Mouse (Mus musculus) lung, adult 2 months (tissue): ENCODE results near the gene Asna1. TPM values are rescaled to one million over a fixed set of nuclear protein-coding genes. Genes with fewer than 3 reads are reported as not detected.

Experiments used
- DNase-seq: peaks from one replicate; pipeline ENCODE4 v3.0.0; 2022
- H3K4me1 ChIP-seq: fragments of 200-500 bp; 2 replicates; pipeline ENCODE4 v1.6.1; 2011; ENCODE audit warnings: low read length; ENCODE audit not compliant: control insufficient read depth, insufficient read depth
- H3K4me3 ChIP-seq: fragments of 200-500 bp; replicated peaks from 2 replicates; pipeline ENCODE3; 2011; ENCODE audit warnings: low read depth, mild to moderate bottlenecking, control low read depth, low read length; ENCODE audit errors: extremely low read depth
- CTCF ChIP-seq: fragments of 200-500 bp; IDR thresholded peaks from 2 replicates; pipeline ENCODE4 v1.5.1; 2011; ENCODE audit warnings: mild to moderate bottlenecking, low read length, control low read depth; ENCODE audit not compliant: insufficient read depth
- POLR2A ChIP-seq: fragments of 200-500 bp; IDR thresholded peaks from 2 replicates; pipeline ENCODE4 v1.6.1; 2011; ENCODE audit warnings: low read depth, mild to moderate bottlenecking, control low read depth, low read length, borderline replicate concordance; ENCODE audit errors: extremely low read depth
- WGBS: fragments of 180-500 bp; shearing (Covaris S2); methylation state at CpG from one replicate; pipeline ENCODE4 v1.1.7; 2018; 5-methylcytosine and 5-hydroxymethylcytosine counted together
- polyA plus RNA-seq: library from polyadenylated mRNA; depleted of rRNA; stranded (reverse); fragments of >200 nt; gene quantifications from 2 replicates; pipeline ENCODE4 v1.2.3, GENCODE M21; 2012

Asna1 gene
- polyA plus RNA-seq, 1 experiment, result 128 TPM

DNA sequence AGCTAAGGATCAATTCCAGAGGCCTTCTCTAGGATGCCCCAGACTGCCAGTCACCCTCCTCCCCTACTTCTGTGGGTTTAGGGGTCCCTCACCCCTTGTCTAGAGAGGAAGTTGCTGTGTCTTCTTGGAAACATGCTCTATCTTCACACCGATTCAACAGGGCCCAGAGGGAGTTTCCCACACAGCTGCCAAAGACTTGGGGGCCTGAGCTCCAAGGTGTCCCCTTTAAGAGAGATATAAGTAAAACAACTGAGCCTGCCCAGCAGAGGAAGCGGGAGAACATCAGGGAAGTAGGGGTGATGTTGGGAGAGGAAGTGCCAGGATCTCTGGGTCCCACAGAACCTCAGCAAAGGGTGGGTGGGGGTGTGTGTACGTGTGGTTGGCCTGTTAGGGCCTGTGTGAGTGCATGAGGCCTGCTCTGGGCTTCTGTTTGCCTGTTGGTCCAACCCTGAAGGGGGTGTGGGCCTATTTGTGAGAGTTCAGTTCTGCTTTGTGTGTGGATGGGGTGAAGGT, 42.5 kb downstream of the Asna1 start:
- WGBS, result 45% methylated on average over 3 of the region's 3 CpGs
- H3K4me1 ChIP-seq, result peaks cover 52% of the 10 kb centered on the region
- TF ChIP-seq POLR2A (no peak), CTCF (no peak)
- no peak overlapping the region for H3K4me3 ChIP-seq
- DNase-seq, result no peak

DNA sequence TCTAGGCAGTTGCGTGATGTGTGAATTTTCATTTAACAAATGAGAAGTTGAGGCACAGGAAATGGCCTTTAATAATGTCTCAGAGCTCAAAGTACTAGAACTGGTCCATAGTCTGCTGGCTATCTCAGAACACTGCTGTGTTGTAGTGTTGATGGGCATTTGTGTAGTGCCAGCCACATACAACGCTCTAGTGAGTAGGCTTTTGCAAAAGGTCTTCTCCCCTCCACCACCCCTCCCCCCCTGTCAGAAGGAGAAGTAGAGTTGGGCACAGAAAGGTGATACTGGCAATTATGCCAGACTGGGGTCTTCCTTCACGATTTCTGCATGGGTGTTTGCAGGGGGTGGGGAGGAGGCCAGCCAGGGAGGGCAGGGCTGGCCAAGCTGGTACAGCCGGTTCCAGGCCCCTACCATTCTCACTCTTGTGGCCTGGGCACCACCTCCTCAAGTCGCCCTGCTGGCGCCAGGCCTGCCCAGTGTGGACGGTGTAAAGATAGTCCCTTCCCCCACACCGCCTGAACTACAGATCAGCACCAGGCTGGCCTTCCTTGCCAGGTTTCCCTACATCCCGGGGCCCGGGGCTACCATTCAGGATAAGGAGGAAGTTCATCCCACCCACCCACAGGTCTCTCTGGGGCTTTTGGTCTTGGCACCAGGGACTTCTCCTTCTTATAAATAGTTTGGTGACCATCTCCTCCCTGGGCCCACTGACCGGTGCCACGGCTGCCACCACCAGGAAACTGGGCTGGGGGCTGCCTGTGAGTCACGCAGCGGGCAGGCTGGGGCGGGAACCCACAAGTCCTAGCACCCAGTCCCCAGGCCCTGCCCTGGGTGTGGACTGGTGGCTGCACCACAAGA, 43.2 kb downstream of the Asna1 start:
- TF ChIP-seq POLR2A (no peak), CTCF (no peak)
- H3K4me3 ChIP-seq, result no peak overlapping the region
- WGBS, result 52% methylated on average over 15 of the region's 15 CpGs
- DNase-seq, result peak; percentile 58
- H3K4me1 ChIP-seq, result peaks cover 52% of the 10 kb centered on the region

DNA sequence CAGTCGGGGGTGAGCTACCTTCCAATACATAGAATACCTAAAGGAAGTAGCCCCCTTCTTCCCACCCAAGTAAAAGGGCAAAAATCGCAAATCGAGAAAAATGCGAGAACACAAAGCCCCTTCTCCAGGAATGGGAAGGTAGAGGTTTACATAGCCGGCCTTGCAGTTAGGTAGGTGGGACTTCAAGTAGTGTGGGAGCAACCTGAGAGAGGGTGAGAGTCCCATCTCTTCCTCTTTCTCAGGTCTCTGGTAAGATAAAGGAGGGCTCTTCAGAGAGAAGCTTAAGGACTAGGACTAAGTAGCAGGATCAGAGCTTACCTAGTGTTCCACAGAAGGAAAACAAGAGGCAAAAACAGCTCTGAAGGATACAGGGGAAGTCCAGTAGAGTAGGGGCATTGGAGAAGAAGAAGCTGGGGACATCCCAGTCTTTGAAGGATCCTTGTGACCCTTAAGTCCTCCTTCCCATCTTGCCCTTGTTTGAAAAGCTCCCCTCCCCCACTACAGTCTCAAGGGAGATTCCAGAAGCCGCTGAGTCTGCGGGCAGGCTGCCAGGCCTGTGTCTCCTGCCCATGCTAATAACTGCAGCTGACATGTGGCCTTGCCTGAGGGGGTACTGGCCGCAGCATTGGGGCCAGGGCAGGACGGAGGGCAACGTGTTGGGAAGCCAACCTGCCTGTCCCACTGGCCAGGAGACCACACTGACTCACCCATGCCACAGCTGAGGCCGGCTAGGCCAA, 44.3 kb downstream of the Asna1 start:
- TF ChIP-seq POLR2A (peak; percentile 25; the same call in 1 of the 2 replicates), CTCF (no peak)
- WGBS, result 24% methylated on average over 11 of the region's 11 CpGs
- DNase-seq, result peak; percentile 80
- no peak overlapping the region for H3K4me3 ChIP-seq
- H3K4me1 ChIP-seq, result peaks cover 51% of the 10 kb centered on the region

DNA sequence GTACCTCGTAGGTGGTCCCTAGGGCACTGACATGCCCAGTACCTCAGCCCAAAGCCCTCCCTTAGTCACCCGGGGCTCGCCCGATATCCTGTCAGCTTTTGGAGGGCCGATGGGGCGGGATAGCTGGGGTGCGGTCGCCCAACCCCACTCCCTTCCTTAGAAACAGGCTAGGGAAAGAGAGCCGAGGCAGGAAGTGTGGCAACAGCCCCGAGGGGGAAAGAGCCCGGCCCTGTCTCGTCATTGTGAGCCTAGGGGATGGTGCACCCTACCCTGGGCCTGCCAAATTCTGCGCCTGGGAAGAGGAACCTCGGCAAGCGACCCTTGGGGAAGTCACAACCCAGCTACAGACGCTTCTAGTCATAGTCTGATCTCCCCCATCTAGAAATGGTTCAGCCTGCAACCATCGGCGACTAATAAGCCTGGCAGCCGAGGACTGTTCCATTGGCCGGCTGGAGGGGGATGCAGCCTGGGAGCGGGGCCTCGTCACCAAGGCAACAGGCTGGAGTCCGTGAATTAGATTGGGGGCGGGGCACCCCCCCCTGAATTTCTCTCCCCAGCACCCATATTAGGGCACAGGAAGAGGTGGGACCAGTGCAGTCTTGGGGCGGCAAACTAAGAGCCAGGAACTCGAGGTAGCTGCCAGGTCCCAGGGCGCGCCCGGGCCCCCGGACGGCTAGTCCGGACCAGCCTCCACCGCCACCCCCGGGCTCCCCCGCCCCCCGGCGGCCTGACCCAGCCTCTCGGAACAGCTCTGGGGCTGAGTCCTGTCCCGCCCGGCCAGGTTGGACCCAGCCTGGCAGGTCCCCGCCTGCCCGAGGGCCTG, 45.3 kb downstream of the Asna1 start:
- H3K4me1 ChIP-seq, result peaks cover 49% of the 10 kb centered on the region
- peak overlapping the region; percentile 60 for H3K4me3 ChIP-seq
- peak; percentile 88 for DNase-seq
- peak; percentile 52; the same call in 1 of the 2 replicates for TF ChIP-seq POLR2A
- no peak for TF ChIP-seq CTCF
- 1% methylated on average over 33 of the region's 42 CpGs for WGBS

DNA sequence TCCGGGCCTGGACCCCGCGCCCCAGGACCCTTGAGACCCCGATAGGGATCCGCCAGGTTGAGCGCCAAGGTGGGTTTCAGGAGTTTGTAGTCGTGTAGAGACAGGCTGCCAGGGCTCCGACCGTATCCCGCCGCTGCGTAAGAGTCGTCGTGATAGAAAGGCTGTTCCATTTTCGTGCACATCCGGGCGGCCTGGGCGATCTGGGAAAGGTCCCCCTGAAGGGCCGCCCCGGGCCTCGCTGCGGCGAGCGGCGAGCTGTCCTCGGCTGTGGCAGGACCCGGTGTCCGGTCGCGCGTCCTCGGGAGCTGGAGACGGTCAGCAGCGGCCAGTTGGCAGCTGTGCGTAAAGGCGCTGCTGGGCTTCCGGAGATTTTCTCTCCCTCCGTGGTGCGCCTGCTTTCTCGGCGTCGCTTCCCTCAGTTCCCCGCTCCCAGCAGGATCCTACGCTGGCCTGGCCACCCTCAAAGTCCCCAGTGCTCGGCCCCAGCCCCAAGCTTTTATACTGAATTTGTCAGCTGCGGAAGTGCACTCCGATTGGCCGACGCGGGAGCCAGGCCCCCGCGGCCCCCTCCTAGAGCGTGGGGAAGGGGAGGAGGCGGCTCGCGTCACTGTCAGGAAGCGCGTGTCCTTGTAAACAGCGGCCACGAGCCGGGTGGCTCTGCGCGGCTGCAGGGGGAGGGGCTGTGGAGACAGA, 46.7 kb downstream of the Asna1 start, which contains the start of gene Junb:
Gene Junb, minus strand, starts transcription at position 471 of the 693 bp plus-strand sequence.
- Histone ChIP-seq H3K4me1 (peaks cover 36% of the 10 kb centered on the region), H3K4me3 (peak within 1 kb of the TSS; percentile 71)
- peak; percentile 98 for DNase-seq
- peak; percentile 100 for TF ChIP-seq POLR2A
- no peak for TF ChIP-seq CTCF
- WGBS, result under 1% methylated on average over 63 of the region's 63 CpGs

DNA sequence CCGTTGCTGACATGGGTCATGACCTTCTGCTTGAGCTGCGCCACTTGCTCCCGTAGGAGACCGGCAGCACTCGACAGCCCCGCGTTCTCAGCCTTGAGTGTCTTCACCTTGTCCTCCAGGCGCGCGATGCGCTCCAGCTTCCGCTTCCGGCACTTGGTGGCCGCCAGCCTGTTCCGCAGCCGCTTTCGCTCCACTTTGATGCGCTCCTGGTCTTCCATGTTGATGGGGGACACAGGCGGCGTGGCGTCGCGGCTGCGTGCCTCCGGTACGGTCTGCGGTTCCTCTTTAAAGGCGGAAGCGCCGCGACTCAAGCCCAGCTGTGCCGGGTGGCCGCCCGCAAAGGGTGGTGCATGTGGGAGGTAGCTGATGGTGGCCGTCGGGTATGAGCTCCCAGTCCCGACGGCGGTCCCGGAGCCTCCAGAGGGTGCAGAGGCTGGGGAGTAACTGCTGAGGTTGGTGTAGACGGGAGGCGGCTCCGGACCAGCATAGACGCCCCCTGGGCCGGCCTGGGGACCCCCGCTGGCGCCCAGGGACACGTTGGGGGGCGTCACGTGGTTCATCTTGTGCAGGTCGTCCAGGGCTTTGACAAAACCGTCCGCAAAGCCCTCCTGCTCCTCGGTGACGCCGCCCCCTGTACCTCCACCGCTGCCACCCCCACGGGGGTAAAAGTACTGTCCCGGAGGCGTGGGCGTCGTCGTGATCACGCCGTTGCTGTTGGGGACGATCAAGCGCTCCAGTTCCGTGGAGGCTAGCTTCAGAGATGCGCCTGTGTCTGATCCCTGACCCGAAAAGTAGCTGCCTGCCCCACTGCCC, 47.4 kb downstream of the Asna1 start:
- Histone ChIP-seq H3K4me1 (peaks cover 34% of the 10 kb centered on the region), H3K4me3 (peak overlapping the region; percentile 71)
- peak; percentile 65; the same call in 1 of the 2 replicates for TF ChIP-seq POLR2A
- TF ChIP-seq CTCF, result no peak
- DNase-seq, result no peak
- WGBS, result under 1% methylated on average over 70 of the region's 70 CpGs

DNA sequence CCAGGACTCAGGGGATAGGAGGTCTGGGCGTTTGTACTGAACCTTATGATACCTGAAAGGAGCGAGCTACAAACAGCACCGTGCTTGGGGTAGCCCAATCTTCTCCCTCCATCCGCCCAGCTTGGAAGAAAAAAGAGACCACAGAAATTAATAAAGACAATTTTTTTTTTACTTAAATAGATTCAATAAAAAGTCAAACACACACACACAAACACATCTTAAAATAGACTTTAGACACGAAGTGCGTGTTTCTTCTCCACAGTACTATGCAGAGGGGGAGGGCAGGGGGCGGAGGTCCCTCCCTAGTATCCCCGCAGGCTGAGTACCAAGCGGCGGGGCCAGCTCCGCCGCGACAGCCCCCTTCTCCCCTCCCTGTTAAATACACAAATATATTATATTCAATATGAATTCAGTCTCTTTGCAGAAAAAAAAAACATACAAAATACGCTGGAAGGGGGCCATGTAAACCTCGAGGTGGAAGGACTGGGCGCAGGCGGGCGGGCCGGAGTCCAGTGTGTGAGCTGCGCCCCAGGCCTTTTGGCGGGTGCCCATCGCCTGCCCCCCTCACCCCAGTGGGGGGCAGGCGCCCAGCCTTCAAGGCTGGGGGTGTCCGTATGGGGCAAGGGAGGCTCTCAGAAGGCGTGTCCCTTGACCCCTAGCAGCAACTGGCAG, 48.2 kb downstream of the Asna1 start:
- TF ChIP-seq POLR2A, result no peak
- 1% methylated on average over 25 of the region's 25 CpGs for WGBS
- peak; percentile 77 for DNase-seq

More for the DNA sequence above, 48.2 kb downstream of the Asna1 start:
- Histone ChIP-seq H3K4me3 (peak overlapping the region; percentile 71), H3K4me1 (peaks cover 27% of the 10 kb centered on the region)
